Mouse (Mus musculus): ENCODE data around the gene Rapgef1.

GRCm38 (mm10) chr2:29764831-29765230 is 145.3 kb downstream of the Rapgef1 start:
- TF ChIP-seq POLR2A (IDR thresholded peaks at IDR 0.05; ENCODE audit: control insufficient read depth, low read depth, low read length) (no peak), CTCF (IDR thresholded peaks at IDR 0.05; ENCODE audit: control insufficient read depth, insufficient read depth, insufficient replicate concordance, low read depth, low read length) (peak; percentile 94; the same call in 1 of the 2 replicates)
